Mouse (Mus musculus) retina, embryonic 14.5 days (tissue): ENCODE data around the gene Ampd1.

Experiments
- DNase-seq: peaks from one replicate; pipeline ENCODE4 v3.0.0-alpha.2; 2015; ENCODE audit warnings: low spot score

Ampd1 gene

GRCm38 (mm10) chr3:103073771-103074170 lies at the start of gene Ampd1:
TSS of gene Ampd1 (plus strand) at chr3:103074014.
- DNase-seq: no peak

DNA sequence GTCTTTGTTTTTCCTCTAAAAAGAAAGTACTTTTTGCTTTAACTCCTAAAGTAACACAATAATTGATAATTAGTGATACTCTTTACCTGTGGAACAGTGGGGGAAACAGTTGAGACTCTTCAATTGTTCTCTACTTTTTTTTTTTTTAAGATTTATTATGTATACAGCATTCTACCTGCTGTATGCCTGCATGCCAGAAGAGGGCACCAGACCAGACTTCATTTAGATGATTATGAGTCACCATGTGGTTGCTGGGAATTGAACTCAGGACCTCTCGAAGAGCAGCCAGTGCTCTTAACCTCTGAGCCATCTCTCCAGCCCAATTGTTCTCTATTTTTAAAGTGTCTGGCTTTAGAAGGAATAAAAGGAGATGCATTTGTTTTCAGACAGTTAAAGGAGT lies 47.6 kb upstream of the Ampd1 start:
- DNase-seq: peak; percentile 13

DNA sequence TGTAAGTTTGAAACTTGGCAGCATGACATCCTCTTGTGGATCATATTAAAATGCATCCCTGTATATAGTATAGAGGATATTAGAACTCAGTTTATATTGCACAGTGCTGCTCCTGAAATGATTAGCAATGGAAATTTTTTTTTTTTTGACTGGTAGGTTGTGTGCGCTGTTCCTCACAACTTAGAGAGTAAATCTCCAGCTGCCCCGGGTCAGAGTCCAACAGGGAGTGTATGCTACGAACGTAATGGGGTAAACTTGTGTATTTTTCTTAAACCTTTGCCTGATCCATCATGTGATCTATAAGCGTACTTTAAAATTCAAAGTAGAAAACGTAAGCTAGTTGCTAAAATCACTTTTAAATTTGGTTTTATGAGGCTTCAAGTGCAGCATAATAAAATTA lies 33.5 kb upstream of the Ampd1 start:
- DNase-seq: no peak

DNA sequence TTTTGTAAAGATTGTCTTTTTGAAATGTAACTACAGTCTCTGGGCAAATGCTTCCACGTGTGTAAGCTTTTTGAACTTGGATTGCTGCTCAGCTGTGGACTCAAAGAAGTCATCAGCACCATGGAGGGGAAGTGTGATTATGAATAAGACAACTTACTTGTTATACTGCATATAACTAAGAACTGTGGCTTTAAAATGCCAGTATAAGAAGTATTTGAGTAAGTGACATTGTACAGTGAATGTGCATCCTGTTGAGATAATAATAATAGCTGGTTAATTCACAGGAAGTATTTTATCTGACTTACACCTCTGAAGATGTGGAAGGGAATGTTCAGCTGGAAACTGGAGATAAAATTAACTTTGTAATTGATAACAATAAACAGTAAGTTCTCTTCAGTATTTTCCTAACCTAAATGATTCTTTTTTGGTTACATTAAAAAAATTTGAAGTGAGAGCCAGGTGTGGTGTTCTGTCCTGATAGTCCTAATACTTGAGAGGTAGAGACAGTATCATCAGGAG lies 32.9 kb upstream of the Ampd1 start:
- no peak for DNase-seq

- no peak for DNase-seq
These were observed 17.7 kb upstream of the Ampd1 start for GRCm38 (mm10) chr3:103056016-103056595.

GRCm38 (mm10) chr3:103057752-103058151 lies 16.1 kb upstream of the Ampd1 start:
- no peak for DNase-seq

- peak; percentile 97 for DNase-seq
These were observed 15.3 kb upstream of the Ampd1 start, which contains the start of gene Nras for GRCm38 (mm10) chr3:103058207-103059157. TSS of gene Nras (plus strand) at chr3:103058285.

- DNase-seq: no peak
These were observed 6.9 kb upstream of the Ampd1 start for GRCm38 (mm10) chr3:103066927-103067326.

GRCm38 (mm10) chr3:103068971-103069370 lies 4.8 kb upstream of the Ampd1 start:
- DNase-seq: no peak

- no peak for DNase-seq
These were observed 2.1 kb downstream of the Ampd1 start for GRCm38 (mm10) chr3:103075871-103076270.

DNA sequence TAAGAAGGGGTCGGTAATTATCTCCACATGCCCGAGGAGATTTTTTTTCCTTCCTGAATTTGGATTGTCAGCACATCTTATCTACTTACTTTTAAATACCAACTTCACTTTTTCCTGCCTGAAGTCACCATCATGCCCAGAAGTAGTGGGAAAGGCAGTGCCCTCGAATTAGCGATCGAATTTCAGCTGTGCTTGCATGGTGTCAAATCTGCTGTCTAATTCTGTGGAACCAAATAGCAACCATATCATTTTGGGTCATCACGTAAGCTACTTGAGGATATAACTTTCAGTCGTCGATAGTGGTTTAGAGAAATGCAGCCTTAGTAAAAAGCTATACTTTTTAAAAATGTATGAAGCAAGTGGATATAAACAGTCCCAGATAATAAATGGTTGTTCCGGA lies 2.7 kb downstream of the Ampd1 start:
- no peak for DNase-seq

DNA sequence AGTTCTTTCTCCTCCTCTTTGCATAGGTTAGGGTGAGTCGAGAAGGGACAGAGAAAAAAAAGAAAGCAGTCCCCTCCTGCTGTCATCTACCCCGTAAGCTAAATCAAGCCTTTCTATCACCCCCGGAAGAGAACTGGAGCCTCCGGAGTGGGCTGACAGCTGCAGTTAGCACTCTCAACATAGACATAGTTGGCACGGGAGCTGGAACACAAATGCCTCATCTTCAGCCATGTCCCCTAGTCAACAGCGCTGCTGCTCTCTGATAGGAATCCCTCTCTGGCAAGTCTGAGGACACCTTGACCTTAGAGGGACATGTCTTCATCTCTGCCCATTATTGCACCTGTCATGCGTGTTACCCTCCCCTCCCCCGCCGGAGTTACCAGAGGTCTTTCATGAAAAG lies 5.5 kb downstream of the Ampd1 start:
- no peak for DNase-seq

DNA sequence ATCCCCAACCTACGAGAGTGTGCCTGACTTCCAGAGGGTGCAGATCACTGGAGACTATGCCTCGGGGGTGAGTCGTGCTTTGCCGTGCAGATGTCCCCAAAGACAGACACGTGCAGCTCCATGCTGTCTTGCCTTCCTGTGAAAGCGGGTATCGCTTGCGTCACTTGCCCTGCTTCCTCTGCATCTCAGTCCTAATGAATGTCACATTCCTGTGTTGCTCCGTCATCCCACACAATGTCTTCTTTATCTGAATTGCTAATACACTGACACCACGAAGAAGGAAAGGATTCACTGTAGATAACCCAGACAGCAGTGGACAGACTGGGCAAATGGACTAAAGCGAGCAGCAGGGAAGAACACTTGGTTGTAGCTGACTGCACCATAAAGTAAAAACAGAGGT lies 7.2 kb downstream of the Ampd1 start:
- no peak for DNase-seq

GRCm38 (mm10) chr3:103081861-103082453 lies 8.1 kb downstream of the Ampd1 start:
- DNase-seq: no peak

- DNase-seq: no peak
These were observed 8.9 kb downstream of the Ampd1 start for GRCm38 (mm10) chr3:103082761-103083160.

DNA sequence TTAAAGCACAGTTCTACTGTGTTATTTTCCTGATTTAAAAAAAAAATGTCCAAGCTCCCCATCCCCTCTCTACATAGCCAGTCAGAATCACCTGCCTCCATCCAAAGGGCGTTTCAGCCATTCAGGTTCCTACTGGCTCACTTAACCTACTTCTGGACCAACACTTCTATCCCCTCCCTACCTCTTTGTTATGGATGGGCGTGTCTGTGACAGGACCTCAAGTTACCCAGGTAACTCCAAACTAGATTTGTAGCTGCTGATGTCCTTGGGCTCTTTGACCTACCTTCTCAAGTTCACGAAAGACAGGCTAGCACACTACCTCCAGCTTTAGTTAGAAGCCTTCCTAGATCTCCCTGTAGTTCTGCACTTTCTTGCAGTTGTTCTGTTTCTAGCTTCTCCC lies 12.2 kb downstream of the Ampd1 start:
- no peak for DNase-seq

DNA sequence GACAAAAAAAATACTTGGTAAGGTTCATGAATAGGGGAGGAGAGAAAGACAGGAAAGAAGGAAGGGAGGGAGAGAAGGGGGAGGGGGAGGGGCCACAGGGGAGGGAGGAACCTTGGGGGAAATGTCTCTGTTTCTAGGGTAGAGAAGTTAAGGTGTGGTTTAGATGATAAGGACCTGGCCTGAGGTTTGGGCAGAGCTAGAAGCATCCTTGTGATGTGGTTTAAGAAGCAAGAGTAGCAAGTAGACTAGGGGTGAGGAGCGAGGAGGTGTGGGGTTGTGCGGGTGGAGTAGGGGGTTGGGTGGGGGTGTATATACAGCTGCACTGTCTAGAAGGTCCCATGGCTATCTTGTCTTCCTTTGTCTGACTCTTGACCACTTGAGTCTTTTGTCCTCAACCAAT lies 17.9 kb downstream of the Ampd1 start:
- DNase-seq: no peak

DNA sequence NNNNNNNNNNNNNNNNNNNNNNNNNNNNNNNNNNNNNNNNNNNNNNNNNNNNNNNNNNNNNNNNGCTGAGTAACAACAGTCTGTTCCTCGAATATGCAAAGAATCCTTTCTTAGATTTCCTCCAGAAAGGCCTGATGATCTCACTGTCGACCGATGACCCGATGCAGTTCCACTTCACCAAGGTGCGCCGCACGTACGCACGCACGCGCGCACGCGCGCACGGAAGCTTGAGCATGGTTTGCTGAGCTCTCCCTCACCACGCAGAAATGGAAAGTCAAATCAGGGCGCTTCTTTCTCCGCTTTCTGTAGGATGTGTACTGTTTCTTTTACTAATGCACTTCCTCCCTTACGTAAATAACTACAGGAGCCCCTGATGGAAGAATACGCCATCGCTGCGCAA lies 24.8 kb downstream of the Ampd1 start:
- no peak for DNase-seq

DNA sequence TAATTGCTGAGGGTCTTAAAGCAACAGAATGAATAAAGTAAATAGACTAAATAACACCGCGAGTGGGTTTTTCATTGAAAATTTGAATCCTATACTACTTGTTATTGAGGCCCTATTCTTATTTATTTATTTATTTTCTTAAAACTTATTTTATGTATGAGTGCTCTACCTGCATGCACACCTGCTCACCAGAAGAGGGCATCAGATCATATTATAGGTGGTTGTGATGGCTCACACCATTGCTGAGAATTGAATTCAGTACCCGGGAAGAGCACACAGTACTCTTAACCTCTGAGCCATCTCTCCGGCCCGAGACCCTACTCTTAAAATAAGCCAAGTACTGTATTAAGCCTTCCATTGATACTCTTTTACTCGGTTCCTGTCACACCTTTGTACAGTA lies 25.9 kb downstream of the Ampd1 start:
- peak; percentile 10 for DNase-seq

DNA sequence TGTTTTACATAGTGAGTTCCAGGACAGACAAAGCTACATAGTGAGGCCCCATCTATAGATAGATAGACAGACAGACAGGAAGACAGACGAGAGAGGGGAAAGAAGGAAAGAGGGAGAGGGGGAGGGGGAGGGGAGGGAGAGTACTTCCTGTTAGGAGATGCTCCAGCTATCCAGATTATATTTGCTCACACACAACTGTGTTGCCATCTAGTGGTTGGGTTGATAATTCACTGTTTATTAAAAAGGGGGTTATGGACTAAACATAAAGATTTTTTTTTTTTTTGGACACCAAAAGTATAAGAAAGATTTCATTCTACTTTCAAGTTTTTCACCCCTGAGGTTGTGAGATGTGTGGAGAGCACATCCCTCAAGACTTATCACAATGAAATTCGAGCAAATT lies 26.9 kb downstream of the Ampd1 start:
- DNase-seq: peak; percentile 13

- DNase-seq: no peak
These were observed 27.4 kb downstream of the Ampd1 start for GRCm38 (mm10) chr3:103101194-103101593.

GRCm38 (mm10) chr3:103101909-103102308 lies 28.1 kb downstream of the Ampd1 start:
- no peak for DNase-seq
